Mouse (Mus musculus): ENCODE data around the gene Apobec1. TPM values are rescaled to one million over a fixed set of nuclear protein-coding genes. Genes with fewer than 3 reads are reported as not detected.

Gene Apobec1
- total and polyA plus RNA-seq, 3 experiments, result 39.6 to 42.6 (median 41.9) TPM

DNA sequence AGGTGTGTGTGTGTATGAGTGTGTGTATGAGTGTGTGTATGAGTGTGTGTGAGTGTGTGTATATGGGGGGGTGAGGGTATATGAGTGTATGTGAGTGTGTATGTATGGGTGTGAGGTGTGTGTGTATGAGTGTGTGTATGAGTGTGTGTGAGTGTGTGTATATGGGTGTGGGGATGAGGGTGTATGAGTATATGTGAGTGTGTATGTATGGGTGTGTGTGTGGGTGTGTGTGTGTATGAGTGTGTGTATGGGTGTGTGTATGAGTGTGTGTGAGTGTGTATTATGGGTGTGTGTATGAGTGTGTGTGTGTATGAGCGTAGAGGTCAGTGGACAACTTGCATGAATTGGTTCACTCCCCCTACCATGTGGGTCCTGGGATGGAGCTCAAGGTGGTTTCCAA lies 57.6 kb downstream of the Apobec1 start:
- Histone ChIP-seq H3K27ac (ENCODE audit: insufficient read depth, low read depth) (no peak overlapping the region), H3K4me3 (replicated peaks in 1 of 3; ENCODE audit: low read depth in 2 of 3, low read length in 2 of 3, poor library complexity in 1 of 3) (peak overlapping the region in 1 of 3 experiments; percentile 11), H3K79me2 (replicated peaks; ENCODE audit: control insufficient read depth, extremely low read depth, insufficient read depth, poor library complexity, severe bottlenecking) (no peaks in the 10 kb centered on the region), H3K9ac (ENCODE audit: insufficient read depth, low read depth) (no peak overlapping the region), H3K36me3 (replicated peaks in 1 of 2; ENCODE audit: control insufficient read depth in 1 of 2, insufficient read depth in 1 of 2, low read length in 1 of 2) (no peaks in the 10 kb centered on the region), H3K9me3 (replicated peaks; ENCODE audit: low read length) (no peaks in the 10 kb centered on the region), H3K27me3 (replicated peaks) (no peaks in the 10 kb centered on the region), H3K4me1 (ENCODE audit: control insufficient read depth in 1 of 2, insufficient read depth in 2 of 2) (peaks cover 9 to 29% of the 10 kb centered on the region in 2 experiments), H3K4me2 (ENCODE audit: insufficient read depth, low read depth, poor library complexity, severe bottlenecking) (peak overlapping the region; percentile 64; the same call in 1 of the 2 replicates)
- no peak for TF ChIP-seq UBTF (IDR thresholded peaks at IDR 0.05; ENCODE audit: low read depth, low read length)
- TF ChIP-seq KAT2A (IDR thresholded peaks at IDR 0.05; ENCODE audit: insufficient replicate concordance, low read length), result no peak
- no peak for TF ChIP-seq TBP (conservative IDR thresholded peaks at IDR 0.05; ENCODE audit: low read depth, low read length)
- no peak for TF ChIP-seq MYC (IDR thresholded peaks at IDR 0.05; ENCODE audit: low read depth, low read length)
- dilution Hi-C loops (cut with MboI; ENCODE audit: extremely low pct_ligation_motif_present, extremely low pct_unique_long_range_greater_than_20kb, low sequenced_read_pairs), result no loop called here
- in situ Hi-C loops (cut with MboI; ENCODE audit: low pct_ligation_motif_present, low pct_unique_long_range_greater_than_20kb, low sequenced_read_pairs), result no loop called here
- DNase-seq (ENCODE audit: extremely low read depth), result no peak

DNA sequence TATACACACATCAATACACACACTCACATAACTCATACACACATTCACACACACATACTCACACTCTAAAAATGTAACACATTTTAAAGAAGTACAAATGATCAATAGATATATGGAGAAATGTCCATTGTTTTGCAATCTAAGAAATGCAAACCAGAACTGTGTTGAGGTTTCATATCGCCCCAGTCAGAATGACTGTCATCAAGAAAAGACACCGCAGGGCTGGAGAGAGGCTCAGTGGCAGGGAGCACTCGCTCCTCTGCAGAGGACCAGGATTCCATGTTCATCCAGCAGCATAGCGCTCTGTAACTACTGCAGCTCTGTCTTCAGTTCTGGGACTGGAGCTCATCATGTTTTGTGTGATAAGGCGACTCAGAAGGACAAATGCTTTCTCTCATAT lies 58.7 kb downstream of the Apobec1 start:
- Histone ChIP-seq H3K4me1 (ENCODE audit: control insufficient read depth in 1 of 2, insufficient read depth in 2 of 2) (peaks cover 9 to 29% of the 10 kb centered on the region in 2 experiments), H3K9ac (ENCODE audit: insufficient read depth, low read depth) (no peak overlapping the region), H3K79me2 (replicated peaks; ENCODE audit: control insufficient read depth, extremely low read depth, insufficient read depth, poor library complexity, severe bottlenecking) (no peaks in the 10 kb centered on the region), H3K27me3 (replicated peaks) (no peaks in the 10 kb centered on the region), H3K27ac (ENCODE audit: insufficient read depth, low read depth) (no peak overlapping the region), H3K36me3 (replicated peaks in 1 of 2; ENCODE audit: control insufficient read depth in 1 of 2, insufficient read depth in 1 of 2, low read length in 1 of 2) (no peaks in the 10 kb centered on the region), H3K9me3 (replicated peaks; ENCODE audit: low read length) (no peaks in the 10 kb centered on the region), H3K4me2 (ENCODE audit: insufficient read depth, low read depth, poor library complexity, severe bottlenecking) (no peak overlapping the region), H3K4me3 (replicated peaks in 1 of 3; ENCODE audit: low read depth in 2 of 3, low read length in 2 of 3, poor library complexity in 1 of 3) (no peak overlapping the region)
- TF ChIP-seq TCF12 (IDR thresholded peaks at IDR 0.05; ENCODE audit: low read depth, low read length) (no peak), UBTF (IDR thresholded peaks at IDR 0.05; ENCODE audit: low read depth, low read length) (no peak), EP300 (IDR thresholded peaks at IDR 0.05; ENCODE audit: low read length) (no peak), JUND (conservative IDR thresholded peaks at IDR 0.05; ENCODE audit: low read depth, low read length) (no peak), JUN (IDR thresholded peaks at IDR 0.05; ENCODE audit: insufficient read depth, low read depth, low read length) (no peak), POLR2AphosphoS2 (IDR thresholded peaks at IDR 0.05; ENCODE audit: low read depth, low read length) (no peak), CTCF (conservative IDR thresholded peaks at IDR 0.05 in 1 of 2, IDR thresholded peaks at IDR 0.05 in 1 of 2; ENCODE audit: low read depth in 2 of 2, low read length in 2 of 2) (no peak), IRF4 (IDR thresholded peaks at IDR 0.05; ENCODE audit: low read depth, low read length) (no peak), ZKSCAN1 (IDR thresholded peaks at IDR 0.05; ENCODE audit: borderline replicate concordance, low read depth, low read length) (no peak), POLR2A (IDR thresholded peaks at IDR 0.05; ENCODE audit: low read depth, low read length) (no peak), ZNF384 (IDR thresholded peaks at IDR 0.05; ENCODE audit: low read depth, low read length) (no peak), USF2 (conservative IDR thresholded peaks at IDR 0.05; ENCODE audit: low read depth, low read length) (no peak), ZC3H11A (IDR thresholded peaks at IDR 0.05; ENCODE audit: low read depth, low read length) (no peak), USF1 (IDR thresholded peaks at IDR 0.05; ENCODE audit: low read depth, low read length) (no peak), MEF2A (IDR thresholded peaks at IDR 0.05; ENCODE audit: borderline replicate concordance, low read depth, low read length) (no peak), ZMIZ1 (IDR thresholded peaks at IDR 0.05; ENCODE audit: low read depth, low read length) (no peak)
- dilution Hi-C loops (cut with MboI; ENCODE audit: extremely low pct_ligation_motif_present, extremely low pct_unique_long_range_greater_than_20kb, low sequenced_read_pairs), result no loop called here
- DNase-seq (ENCODE audit: extremely low read depth), result no peak
- in situ Hi-C loops (cut with MboI; ENCODE audit: low pct_ligation_motif_present, low pct_unique_long_range_greater_than_20kb, low sequenced_read_pairs), result no loop called here

Measured in CH12.LX (cell line).